Mouse (Mus musculus) brain, embryonic 14.5 days (tissue): ENCODE measurements around the gene Hba-x.

Experiments
- CTCF ChIP-seq: fragments of 200-500 bp; IDR thresholded peaks from 2 replicates; pipeline ENCODE4 v1.5.1; 2012; ENCODE audit warnings: inconsistent platforms, mild to moderate bottlenecking, moderate library complexity, borderline replicate concordance; ENCODE audit not compliant: insufficient read depth, insufficient read length; ENCODE audit errors: extremely low read depth
- POLR2A ChIP-seq: fragments of 200-500 bp; IDR thresholded peaks from 2 replicates; pipeline ENCODE4 v1.6.1; 2012; ENCODE audit warnings: mild to moderate bottlenecking, inconsistent platforms, borderline replicate concordance; ENCODE audit not compliant: poor library complexity, insufficient read depth, insufficient read length, severe bottlenecking; ENCODE audit errors: extremely low read depth

DNA sequence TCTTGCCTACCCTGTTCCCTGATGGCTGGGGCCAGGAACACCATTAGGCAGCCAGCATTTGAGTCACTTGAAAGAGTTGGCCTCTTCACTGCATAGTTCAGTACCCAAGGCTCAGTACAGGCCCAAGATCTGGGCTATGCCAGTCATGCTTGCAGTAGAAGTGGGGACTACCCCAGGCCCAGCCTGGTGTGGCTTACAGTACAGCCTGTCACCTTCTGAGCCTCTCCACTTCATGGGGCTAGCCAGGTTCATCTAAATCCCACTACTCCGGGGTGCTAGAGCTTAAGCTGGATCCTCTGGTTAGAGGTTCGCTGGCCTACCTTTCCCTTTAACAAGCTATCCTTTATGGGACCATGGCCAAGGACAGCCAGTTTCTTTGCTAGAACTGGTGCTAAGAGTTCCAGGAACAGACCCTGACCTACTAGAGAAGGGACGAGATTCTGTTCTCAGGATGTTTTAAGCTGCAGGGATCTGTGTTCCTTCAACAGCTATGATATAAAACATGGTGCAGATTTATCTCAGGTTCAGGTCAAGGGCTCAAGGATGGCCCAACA, 47.8 kb upstream of the Hba-x start:
- TF ChIP-seq CTCF (no peak), POLR2A (no peak)
